Mouse (Mus musculus) adrenal gland, postnatal 0 days (tissue): ENCODE results near the gene Cic. TPM values are rescaled to one million over a fixed set of nuclear protein-coding genes. Genes with fewer than 3 reads are reported as not detected.

Experiments
- microRNA-seq: library from miRNA; unstranded; fragments of <30 nt; microRNA quantifications from one replicate; pipeline ENCODE4, GENCODE M21; 2016; ENCODE audit warnings: borderline replicate concordance; ENCODE audit not compliant: insufficient number of aligned reads
- polyA plus RNA-seq: library from polyadenylated mRNA; unstranded; fragments of >200 nt; fragmentation: Nextera tagmentation; extraction: Ambion mirVana; gene quantifications from 2 replicates; pipeline ENCODE4 v1.2.1, GENCODE M21; 2015

Gene Cic
- 21.1 and 23.1 TPM in 2 replicates for polyA plus RNA-seq

DNA sequence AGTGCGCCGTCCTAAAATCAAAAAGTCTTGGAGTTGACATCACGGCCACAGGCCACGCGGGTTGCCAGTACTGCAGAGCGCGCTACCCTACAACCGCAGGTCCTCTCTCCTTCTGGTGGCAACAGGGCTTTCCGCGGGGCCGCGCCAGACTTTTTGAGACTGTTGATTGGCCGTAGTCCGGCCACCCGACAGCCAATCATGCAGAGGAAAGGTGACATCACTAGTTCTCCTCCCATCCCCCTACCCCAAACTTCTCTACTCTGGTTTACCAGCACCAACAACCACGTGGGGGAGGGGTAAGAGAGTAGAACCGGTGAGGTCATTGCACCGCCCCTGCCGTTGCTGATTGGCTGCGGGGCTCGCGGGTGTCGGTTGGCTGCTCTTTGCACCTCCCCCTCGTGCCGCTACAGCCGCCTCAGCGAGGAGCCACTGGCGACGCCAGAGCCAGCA is at the start of gene Cic:
Gene Cic (plus strand): TSS at position 404 of the 450 bp plus-strand sequence.

DNA sequence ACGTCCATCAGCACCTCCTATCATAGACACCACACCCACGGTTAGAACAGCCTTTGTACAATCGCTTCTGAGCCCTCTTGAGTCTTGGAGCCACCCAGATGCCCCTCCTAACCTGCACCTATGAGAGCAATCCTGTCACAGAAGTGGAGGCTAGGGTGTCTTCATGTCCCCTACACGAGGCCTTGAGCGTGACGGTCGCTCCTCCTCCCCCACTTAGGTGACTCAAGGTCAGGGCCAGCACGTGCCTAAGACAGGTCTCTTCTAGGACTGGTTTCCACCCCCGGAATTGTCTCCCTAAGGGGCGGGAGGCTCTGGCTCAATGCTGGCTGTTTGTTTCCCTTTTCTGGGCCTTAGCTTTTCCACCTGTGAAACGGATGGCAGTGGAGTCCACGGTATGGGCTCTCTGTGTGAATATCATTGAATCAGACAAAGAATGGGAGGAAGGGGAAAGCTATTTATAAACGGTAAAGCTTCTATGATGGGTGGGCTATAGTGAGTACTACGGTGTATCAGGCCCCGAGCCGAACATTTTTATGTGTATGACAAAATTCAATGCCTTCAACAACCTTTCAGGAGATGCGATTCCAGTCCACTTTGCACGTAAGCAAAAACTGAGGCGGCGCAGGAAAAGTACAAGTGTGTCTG is 46.9 kb upstream of the Cic start, which contains the start of gene Dedd2:
Gene Dedd2 (minus strand): TSS at position 159 of the 645 bp plus-strand sequence.

DNA sequence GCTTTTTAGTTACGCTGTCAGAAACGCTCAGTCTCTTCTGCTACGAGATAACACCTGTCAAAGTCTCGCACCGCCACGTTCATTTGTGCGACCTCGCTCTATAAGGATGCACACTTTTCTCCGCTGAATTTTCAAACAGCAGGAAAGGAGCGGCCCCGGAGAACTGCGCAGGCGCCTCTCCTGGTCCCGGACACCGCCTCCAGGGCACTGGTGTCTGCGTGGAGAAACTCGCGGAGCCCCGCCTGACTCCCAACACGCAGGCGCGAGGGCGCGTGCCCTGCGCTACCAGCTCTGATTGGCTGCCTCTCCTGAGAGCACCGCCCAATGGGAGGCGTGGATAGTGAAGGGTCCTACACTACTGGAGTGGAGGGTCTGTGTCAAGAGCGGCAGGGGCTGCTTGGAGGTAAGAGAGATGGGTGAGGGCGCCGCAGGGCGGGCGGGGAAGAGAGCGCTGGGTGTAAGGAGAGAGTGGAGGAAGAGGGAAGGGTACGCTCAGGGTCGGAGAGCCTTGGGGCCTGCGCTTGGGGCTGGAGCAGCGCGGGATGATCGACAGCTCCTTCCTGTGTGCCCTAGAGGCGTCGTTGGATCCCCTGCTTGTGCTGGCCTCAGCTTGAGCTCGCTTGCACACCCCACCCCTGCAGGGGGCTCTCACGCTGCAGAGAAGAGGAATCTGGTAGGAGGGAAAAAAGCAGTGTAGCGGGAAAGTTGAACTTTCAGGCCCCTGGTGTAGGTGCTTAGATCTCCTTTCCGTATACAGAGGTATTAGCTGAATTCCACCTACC is 46.2 kb upstream of the Cic start, which contains the start of gene Zfp526:
Gene Zfp526 (plus strand): TSS at position 324 of the 782 bp plus-strand sequence.

DNA sequence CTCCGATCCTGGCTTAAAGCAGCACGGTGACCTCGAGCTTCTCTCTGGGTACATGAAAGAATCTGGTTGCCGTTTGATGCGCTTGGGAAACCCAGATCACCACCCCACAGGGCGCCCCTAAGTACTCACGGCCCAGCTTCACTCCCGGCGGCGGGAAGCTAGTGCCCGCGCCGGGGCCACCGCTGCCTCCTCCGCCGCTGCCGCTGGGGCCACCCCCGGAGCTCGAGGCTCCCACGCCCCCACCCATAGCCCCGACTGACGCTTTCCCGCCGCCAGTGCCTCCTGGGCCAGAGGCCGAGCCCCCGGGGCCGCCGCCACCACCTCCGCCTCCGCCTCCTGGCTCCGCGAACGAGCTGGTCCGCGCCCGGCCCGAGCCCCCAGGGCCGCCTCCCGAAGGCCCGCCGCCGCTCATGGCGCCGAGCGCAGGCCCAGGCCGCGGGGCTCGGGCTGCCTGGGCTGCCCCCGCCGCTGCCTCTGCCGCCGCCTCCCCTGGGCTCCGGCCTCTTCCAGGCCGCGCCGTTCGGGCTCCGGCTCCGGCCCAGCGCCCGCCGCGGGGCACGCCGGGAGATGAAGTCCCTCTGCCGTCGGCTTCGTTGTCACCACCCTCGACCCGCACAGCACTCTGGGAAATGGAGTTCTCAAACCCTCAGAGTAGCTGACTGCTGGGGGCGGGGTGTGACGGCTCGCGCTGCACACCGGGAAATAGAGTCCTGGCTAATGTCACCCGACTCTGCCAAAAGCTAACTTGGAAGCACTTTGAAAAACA is 30.1 kb upstream of the Cic start, which contains the start of gene Gsk3a:
Gene Gsk3a (minus strand): TSS at position 603 of the 766 bp plus-strand sequence.

DNA sequence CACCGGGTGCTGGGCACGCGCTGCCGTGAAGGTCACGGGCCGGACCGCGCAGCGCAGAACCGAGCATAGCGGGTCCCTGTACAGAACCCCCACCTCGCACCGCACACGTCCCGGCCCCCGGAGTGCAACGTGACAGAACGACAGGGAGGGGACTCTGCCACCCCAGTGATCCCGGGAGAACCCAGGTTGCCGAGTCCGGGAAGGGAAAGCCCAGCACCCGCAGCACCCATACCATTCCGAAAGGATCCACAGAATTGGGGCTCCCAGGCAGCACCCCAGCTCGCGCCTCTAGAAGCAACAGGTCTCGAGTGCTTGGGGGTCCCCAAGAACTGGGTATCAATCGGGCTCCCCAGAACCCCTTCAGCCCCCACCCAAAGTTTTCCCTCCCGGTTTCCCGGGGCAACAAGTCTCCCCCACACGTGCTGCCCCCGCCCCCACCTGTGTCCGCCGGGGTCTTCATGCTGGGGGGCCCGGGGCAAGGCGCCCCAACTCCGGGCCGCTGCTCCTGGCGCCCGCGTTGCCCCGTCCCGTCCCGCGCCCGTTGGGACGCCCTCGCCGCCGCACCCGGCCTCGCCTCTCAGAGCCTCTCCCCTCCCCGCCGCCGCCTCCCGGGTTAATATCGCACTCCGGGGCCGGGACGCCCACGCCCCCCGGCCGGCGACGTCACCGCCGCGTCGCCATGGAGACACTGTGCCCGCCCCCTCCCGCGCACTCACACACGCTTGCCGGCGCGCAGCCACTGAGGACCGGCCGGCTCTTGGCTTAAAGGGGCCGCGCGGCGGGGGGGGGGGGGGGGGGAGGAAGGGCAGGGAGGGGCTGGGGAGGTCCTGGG is 17.1 kb upstream of the Cic start, which contains the start of gene Erf:
Gene Erf (minus strand): TSS at position 621 of the 832 bp plus-strand sequence.

DNA sequence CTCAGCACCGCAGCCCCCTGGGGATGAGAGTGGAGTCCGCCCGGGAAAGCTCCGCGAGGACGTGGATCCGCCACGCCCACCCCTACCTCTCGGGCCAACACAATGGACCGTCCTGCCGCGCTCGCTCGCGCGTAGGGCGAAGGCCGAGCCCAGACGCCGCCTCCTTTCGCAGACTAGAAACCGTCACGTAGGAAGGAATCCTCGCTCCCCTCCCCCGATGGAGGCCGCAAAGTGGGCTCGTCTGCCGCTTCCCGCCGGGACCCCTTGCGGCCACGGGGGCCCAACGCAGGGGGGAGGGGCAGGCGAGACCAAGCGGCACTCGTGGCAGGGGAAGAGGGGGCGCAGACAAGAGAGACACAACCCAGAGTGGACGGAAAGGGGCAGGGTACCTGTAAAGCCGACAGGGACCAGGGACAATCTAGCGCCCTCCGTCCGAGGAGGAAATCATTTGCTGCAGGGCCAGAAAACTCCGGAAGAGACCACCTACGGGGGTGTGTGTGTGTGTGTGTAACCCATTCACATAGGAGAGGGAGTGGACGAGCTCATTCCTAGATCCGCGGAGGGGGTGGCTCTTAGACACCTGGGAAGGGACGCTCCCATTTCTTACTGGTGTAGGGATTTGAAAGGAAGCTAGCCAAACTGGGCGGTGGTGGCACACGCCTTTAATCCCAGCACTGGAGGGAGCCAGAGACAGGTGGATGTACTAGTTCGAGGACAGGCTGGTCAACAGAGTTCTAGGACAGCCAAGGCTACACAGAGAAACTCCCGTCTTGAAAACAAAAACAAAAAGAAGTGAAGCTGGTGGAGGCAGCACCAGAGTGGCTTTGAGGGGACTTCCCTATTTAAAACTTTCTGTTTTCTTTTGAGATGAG is 30.2 kb downstream of the Cic start, which contains the start of gene Pafah1b3:
Gene Pafah1b3 (minus strand): TSS at position 533 of the 872 bp plus-strand sequence.

DNA sequence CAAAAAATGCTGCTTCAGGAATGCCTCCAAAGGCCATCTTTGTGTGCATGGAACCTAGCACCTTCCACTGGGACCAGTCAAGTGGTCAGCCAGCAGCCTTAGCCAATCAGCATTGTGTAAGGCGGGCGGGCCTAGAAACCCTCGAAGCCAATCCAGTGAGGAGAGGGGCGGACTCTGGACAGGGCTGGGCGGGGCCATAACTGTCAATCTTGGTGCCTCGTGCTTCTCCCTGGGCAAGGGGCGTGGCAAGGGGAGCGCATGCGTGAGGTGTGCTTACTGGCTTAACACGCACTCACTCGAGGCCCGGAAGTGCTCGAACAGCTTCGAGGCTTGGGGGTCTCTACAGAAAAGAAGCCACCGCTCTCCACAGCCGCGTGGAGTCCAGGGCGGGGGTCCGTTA is 33.6 kb downstream of the Cic start, which contains the start of gene Prr19:
Gene Prr19 (plus strand): TSS at position 349 of the 400 bp plus-strand sequence.

DNA sequence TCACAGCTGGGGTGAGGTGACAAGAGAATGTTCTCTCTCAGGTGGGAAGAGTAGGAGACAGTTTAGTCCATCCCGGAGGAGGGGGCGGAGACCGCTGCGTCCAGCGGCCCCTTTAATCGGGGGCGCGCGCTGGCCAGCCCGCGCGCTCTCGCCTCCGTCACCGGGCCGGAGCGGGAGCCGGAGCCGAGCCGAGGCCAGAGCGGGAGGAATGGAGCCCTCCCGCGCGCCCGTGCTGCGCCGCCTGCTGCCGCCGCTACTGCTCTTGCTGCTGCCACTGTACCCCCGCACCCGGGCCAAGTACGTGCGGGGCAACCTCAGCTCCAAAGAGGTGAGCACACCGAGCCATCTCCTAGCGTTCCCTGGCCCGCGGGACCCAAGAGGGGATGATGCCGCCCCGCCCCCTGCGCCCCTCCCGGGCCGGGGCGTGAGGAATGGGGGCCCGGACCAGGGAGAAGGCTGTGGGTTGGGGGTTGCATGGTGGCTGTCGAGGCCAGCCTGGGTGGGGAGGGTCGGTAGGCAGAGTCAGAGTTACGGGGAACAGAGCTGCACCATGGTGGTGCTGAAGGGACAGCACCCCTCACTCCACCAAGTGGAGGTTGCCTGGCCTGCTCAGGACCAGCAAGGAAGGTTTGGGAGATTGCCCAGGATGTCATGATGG is 38.6 kb downstream of the Cic start, which contains the start of gene Tmem145:
Gene Tmem145 (plus strand): TSS at position 151 of the 658 bp plus-strand sequence.

DNA sequence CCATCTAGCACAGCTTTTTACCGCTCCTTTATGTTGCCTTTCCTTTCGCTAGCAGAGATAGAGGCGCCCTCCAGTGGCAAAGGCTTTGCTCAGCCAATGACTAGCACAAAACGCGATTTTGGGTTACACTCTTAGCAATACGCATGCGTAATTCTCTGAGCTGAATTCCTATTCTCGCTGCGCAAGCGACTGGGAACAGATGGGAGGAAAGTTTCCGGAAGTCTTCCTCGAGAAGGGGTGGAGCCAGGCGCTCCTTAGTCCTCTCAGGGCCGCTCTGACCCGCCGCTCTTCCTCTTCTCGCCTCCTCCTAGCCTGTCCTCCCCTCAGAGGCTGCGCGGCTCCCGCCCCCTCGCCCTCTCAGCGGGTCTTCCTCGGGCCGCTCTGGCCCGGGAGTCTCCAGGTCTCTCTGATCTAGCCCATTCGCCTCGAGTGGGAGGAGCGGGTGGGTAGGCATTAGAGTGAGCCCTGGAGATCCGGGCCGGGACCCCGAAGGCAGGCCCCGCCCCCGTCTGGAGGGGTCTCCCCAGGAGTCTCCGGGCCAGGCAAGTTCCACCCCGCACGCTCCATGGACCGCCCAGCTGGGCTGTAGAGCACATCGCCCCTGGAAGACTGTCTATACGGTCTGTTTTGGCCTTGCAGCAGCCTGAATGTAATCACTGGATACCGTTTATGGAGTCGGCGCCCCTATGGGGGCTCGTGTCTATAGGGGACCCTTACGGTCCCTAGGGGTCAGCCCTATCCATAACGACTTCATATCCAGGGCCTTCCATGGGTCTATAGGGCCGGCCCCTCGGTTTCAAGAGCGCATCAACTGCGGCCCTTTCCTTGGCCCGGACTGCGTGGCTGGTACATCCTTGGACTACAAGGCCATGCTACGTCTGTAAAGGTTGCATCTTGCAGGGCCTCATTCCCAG is 49.3 kb downstream of the Cic start, which contains the start of gene Megf8:
Gene Megf8 (plus strand): TSS at position 633 of the 914 bp plus-strand sequence.

Small RNA genes within 50 kb of the gene (microRNA-seq; reads per million reads assigned to microRNA genes)
- gene Mir7048: not detected

Other genes starting within 250 kb of the Cic start
- gene Grik5, start 195.4 kb upstream of the Cic start, polyA plus RNA-seq: 4.1 and 5.5 TPM in 2 replicates
- 14.3 and 18.7 TPM in 2 replicates for gene Zfp574, start 195.1 kb upstream of the Cic start, polyA plus RNA-seq
- gene Pou2f2, start 88.0 kb upstream of the Cic start, polyA plus RNA-seq: 4.9 and 12.6 TPM in 2 replicates
- gene Dedd2, start 47.1 kb upstream of the Cic start, polyA plus RNA-seq: 12.6 and 13.3 TPM in 2 replicates
- gene Zfp526, start 46.3 kb upstream of the Cic start, polyA plus RNA-seq: 1.5 and 2.4 TPM in 2 replicates
- gene Gsk3a, start 29.9 kb upstream of the Cic start, polyA plus RNA-seq: 8.4 and 10.2 TPM in 2 replicates
- 7.6 and 8.3 TPM in 2 replicates for gene Erf, start 16.9 kb upstream of the Cic start, polyA plus RNA-seq
- 102 and 162 TPM in 2 replicates for gene Pafah1b3, start 30.3 kb downstream of the Cic start, polyA plus RNA-seq
- gene Prr19, start 33.7 kb downstream of the Cic start, polyA plus RNA-seq: 0.13 TPM in 1 of 2 replicates, not detected in the other
- 3.8 and 7.2 TPM in 2 replicates for gene Tmem145, start 38.4 kb downstream of the Cic start, polyA plus RNA-seq
- gene Megf8, start 49.5 kb downstream of the Cic start, polyA plus RNA-seq: 7.3 and 8.4 TPM in 2 replicates
- 0.87 and 12.3 TPM in 2 replicates for gene Cnfn, start 102.0 kb downstream of the Cic start, polyA plus RNA-seq
- 12.9 and 34.8 TPM in 2 replicates for gene Lipe, start 131.0 kb downstream of the Cic start, polyA plus RNA-seq
- 0.43 TPM in 1 of 2 replicates, not detected in the other for gene Cxcl17, start 145.2 kb downstream of the Cic start, polyA plus RNA-seq
- 9.0 and 17.7 TPM in 2 replicates for gene Ceacam1, start 209.9 kb downstream of the Cic start, polyA plus RNA-seq